Mouse (Mus musculus): ENCODE results near the gene Pla2g16.

Gene Pla2g16

GRCm38 (mm10) chr19:7564457-7564856, 7.2 kb downstream of the Pla2g16 start:
- no peak for DNase-seq (ENCODE audit: low spot score)

- DNase-seq (ENCODE audit: low spot score) = no peak
These were observed 9.6 kb downstream of the Pla2g16 start for GRCm38 (mm10) chr19:7566826-7567225.

- DNase-seq (ENCODE audit: low spot score) = no peak
These were observed 11.1 kb downstream of the Pla2g16 start for GRCm38 (mm10) chr19:7568364-7568763.

GRCm38 (mm10) chr19:7569650-7570049, 12.4 kb downstream of the Pla2g16 start:
- DNase-seq (ENCODE audit: low spot score) = no peak

GRCm38 (mm10) chr19:7576180-7576579, 18.9 kb downstream of the Pla2g16 start:
- DNase-seq (ENCODE audit: low spot score) = no peak

- DNase-seq (ENCODE audit: low spot score) = no peak
These were observed 20.5 kb downstream of the Pla2g16 start for GRCm38 (mm10) chr19:7577710-7578109.

- no peak for DNase-seq (ENCODE audit: low spot score)
These were observed 23.8 kb downstream of the Pla2g16 start for GRCm38 (mm10) chr19:7581042-7581441.

- no peak for DNase-seq (ENCODE audit: low spot score)
These were observed 25.8 kb downstream of the Pla2g16 start for GRCm38 (mm10) chr19:7583101-7583500.

- DNase-seq (ENCODE audit: low spot score) = no peak
These were observed 26.3 kb downstream of the Pla2g16 start for GRCm38 (mm10) chr19:7583599-7583998.

GRCm38 (mm10) chr19:7585279-7585678, 28.0 kb downstream of the Pla2g16 start:
- DNase-seq (ENCODE audit: low spot score) = no peak

GRCm38 (mm10) chr19:7585764-7586163, 28.5 kb downstream of the Pla2g16 start:
- DNase-seq (ENCODE audit: low spot score) = no peak

GRCm38 (mm10) chr19:7590795-7591194, 33.5 kb downstream of the Pla2g16 start:
- DNase-seq (ENCODE audit: low spot score) = no peak

- no peak for DNase-seq (ENCODE audit: low spot score)
These were observed 34.8 kb downstream of the Pla2g16 start for GRCm38 (mm10) chr19:7592018-7592417.

GRCm38 (mm10) chr19:7595534-7595933, 38.3 kb downstream of the Pla2g16 start:
- peak; percentile 29 for DNase-seq (ENCODE audit: low spot score)

GRCm38 (mm10) chr19:7598481-7598880, 41.2 kb downstream of the Pla2g16 start:
- no peak for DNase-seq (ENCODE audit: low spot score)

GRCm38 (mm10) chr19:7601551-7601950, 44.3 kb downstream of the Pla2g16 start:
- no peak for DNase-seq (ENCODE audit: low spot score)

- DNase-seq (ENCODE audit: low spot score) = no peak
These were observed 46.8 kb downstream of the Pla2g16 start for GRCm38 (mm10) chr19:7604107-7604506.

- DNase-seq (ENCODE audit: low spot score) = no peak
These were observed 47.8 kb downstream of the Pla2g16 start for GRCm38 (mm10) chr19:7605013-7605412.

- no peak for DNase-seq (ENCODE audit: low spot score)
These were observed 48.9 kb downstream of the Pla2g16 start for GRCm38 (mm10) chr19:7605930-7606783.

- DNase-seq (ENCODE audit: low spot score) = no peak
These were observed 49.8 kb downstream of the Pla2g16 start, which contains the start of gene Lgals12 for GRCm38 (mm10) chr19:7606801-7607689. TSS of gene Lgals12 (minus strand) at chr19:7607193.

- DNase-seq (ENCODE audit: low spot score) = no peak
These were observed 50.5 kb downstream of the Pla2g16 start for GRCm38 (mm10) chr19:7607690-7608201.

- DNase-seq (ENCODE audit: low spot score) = no peak
These were observed 54.9 kb downstream of the Pla2g16 start, which contains the start of gene Hrasls5 for GRCm38 (mm10) chr19:7611942-7612757. TSS of gene Hrasls5 (plus strand) at chr19:7612541.
